Mouse (Mus musculus) megakaryocyte-erythroid progenitor cell, adult 5-6 weeks (primary cell): ENCODE data around the gene Cckbr. TPM values are rescaled to one million over a fixed set of nuclear protein-coding genes. Genes with fewer than 3 reads are reported as not detected.

Experiments used
- ATAC-seq: replicated peaks from 2 replicates; pipeline ENCODE4 v1.8.0; 2016; ENCODE audit warnings: mild to moderate bottlenecking, inconsistent platforms; ENCODE audit not compliant: severe bottlenecking, poor library complexity, low FRiP score, low TSS enrichment
- total RNA-seq, 2 experiments: library from RNA; stranded (forward) in 1 of 2; stranded (reverse) in 1 of 2; fragments of 200-1000, 215-1000 nt in 1 of 2; fragments of >200 nt in 1 of 2; fragmentation: Nextera tagmentation in 1 of 2; gene quantifications; 2 replicates each; pipeline ENCODE4 v1.2.3; 2014 to 2017

The Cckbr gene
- total RNA-seq, 2 experiments from 2014 or later = not detected

DNA sequence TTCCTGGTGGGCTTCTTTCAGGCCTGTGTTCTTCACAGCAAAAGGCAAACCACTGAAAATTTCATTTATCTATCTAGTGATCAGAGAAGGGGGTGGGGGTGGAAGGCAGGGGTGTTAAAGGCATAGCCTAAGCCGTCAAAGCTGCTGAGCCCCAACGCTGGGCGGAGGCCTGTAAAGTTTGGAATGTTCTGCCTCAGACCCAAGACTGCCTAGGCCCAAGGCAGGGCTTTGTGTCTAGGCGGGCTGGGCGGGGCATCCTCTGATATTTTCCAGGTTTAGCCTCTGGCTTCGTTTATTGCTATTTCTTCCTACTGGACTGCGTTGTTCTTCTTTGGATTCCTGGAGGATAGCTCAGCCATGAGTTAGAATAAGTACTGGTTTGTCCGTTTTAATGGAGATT, 56.9 kb downstream of the Cckbr start:
- no peak for ATAC-seq

DNA sequence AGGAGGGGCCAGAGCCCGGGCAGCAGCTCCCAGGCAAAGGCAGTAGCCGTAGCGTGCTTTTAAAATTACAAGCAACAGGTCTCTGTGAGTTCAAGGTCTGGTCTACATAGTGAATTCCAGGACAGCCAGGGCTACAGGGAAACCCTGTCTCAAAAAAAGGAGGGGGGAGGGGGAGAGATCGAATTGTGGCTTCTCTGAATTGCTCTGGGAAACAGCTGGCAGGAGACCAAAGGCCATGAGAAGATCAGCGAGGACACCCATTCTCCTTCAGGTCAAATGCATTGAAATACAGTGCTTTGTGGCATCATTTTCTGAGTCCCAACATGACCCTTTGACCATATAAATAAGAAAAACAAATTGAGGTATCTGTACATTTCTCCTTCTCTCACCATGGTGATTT, 59.5 kb downstream of the Cckbr start:
- ATAC-seq = no peak

DNA sequence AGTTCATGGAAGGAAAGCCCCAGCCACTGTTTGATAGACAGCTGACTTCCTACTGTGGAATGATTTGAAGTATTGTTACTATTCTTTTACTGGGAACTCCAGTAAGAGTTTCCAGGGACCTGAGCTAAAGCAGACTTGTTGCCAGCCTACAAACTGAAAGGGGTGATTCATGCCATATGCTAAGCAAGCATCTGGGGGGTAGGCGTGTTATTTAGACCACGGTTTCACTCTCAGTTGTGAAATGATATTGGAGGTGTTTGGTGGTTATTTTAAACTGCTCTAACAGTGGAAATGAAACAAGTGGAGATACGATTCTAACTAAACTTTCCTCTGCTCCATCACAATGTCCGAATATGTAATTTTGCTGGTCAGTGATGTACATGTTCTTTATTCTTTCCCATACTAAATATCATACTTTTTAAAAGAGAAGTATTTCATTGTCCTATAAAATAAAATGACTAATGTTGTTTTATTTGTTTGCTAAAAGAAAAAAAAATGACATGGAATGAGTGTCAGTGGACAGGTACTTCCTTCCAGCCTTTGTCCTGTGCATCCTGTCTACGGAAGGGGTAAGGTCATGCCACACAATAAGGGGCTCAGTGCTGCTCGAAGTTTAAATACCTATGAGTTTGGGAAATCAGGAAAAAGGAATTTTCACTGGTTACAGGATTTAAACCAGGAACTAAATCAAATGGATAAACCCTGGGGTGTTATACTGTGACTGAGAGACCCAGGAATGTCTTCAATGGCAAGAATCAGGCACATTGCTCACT, 61.8 kb downstream of the Cckbr start:
- ATAC-seq = no peak

DNA sequence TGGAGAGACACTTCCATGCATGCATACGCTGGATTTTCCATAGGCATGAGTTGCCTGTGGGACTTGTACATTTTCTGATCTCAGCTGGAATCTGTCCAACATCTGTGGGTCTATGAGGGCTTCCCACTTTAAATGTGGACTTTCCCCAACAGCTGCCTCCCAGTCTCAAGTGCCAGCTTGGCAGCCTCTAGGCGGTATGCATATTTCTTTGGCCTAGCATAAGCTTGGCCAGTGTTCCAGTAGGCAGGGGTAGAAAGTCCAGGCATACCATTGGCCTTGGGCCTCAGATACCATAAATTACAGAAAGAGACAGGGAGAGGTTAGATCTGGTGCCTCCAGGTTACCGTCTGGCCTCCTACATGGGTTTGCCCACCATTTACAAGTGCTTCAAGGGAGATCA, 72.3 kb downstream of the Cckbr start:
- ATAC-seq = no peak

DNA sequence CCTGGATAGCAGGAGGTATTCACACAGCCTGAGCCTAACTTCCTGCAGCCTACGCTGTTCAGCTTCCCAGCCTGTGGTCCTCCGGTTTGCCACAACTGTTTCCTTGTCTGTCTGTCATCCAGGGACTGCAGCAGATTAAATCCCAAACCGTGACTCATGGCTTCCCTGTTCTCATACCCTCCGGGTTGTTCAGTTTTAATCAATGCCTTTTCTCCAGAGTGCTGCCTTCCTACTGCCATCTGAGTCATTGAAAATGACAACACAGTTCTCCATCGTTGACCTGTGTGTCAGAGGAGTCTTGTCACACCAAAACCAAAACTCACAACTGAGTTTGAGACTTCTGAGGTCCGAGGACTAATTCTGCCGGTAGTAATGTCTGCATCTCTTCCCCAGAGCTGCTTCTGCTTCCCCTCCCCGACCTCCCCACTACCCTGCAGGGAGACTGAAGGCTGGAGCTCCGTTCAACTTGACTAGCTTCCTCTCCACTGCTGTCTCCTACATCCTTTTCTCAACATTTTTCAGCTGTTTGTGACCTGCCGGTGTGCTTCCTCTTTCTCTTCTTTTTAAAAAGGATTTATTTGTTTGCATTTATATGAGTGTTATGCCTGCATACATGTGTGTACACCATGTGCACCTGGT, 73.4 kb downstream of the Cckbr start:
- ATAC-seq = no peak

DNA sequence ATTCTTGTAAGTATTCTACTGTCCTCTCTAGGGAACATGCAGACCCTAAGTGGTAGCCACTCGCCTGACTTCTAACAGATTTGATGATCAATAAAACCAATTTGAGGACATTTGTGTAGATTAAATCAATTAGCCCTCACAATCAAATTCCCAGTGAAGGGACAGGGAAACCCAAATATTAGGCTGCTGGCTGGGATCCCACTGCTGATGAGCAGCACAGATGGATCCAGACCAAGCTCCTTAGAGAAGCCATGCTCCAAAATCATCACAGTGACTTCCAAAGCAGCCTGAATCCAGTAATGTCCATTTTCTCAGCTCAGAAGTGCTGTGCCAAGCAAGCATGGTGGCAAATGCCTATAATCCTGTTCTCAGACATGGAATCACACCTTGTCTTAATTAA, 74.1 kb downstream of the Cckbr start:
- ATAC-seq = no peak

DNA sequence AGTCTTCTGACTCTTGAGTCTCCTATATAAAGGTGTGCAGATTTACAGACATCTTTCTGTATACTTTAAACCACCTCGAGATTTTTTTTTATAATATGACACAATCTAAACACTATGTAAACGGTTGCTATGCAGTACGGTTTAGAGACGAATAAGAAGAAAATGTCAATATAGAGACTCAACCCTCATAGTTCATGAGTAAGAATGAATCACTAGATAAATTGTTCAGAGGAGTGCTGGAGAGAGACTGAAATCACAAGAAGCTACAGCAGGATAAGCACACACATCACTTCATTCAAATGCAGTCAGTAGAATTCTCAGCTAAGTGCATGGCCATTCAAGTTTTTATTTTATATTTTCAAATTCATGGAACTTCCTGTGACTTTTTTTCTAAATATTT, 76.5 kb downstream of the Cckbr start:
- no peak for ATAC-seq

DNA sequence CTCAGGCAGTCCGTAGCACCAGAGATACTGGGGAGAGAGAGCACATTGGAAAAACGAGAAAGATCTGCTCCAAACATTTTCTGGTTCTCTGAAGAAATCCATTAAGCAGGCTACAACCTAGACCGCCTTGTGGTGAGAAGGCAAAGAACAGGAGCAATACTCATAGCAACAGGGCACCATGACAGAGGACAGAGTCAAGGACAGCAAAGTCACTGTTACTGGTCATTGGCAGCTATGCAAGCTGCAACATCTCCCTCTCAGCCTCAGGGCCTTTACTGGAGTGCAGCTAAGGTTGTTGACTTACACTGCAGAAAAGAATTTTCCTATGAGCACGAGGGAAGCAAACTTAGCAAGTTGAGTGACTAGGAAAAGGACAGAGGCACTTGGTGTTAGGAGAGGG, 81.7 kb downstream of the Cckbr start:
- no peak for ATAC-seq

DNA sequence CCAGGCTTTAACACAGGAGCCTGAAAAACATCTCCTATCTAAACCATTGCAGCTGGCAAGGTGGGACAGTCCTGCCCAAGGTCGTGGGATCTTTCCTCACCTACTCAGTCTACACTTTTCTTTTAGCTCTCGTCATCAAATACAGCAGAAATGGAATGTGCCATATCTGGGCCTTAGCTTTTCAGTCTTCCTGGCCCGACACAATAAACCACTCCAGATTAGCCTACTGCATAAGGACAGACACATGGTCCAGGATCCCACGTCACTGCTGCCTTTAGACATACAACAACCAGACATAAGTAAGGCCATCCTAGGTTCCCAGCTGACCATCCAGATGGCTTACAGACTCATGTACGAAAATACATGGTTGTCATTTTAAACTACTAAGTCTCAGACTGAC, 84.6 kb downstream of the Cckbr start:
- ATAC-seq = no peak

DNA sequence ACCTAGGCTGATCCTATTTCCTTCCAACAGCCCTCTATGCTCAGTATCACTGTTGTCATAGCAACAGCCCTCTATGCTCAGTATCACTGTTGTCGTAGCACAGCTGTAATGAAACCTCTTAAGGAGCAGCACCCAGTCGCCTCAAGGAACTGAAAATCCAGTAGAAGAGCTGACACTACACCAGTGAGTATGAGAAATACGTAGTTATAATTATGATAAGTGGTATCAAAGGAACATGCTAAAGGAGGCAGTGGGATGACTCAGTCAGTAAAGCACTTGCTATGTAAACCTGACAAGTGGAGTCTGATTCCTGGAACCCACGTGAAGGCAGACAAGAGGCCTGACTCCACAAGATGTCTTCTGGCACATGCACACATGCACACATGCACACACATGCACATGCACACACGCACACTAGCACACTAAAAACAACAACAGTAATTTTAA, 88.3 kb downstream of the Cckbr start:
- no peak for ATAC-seq

DNA sequence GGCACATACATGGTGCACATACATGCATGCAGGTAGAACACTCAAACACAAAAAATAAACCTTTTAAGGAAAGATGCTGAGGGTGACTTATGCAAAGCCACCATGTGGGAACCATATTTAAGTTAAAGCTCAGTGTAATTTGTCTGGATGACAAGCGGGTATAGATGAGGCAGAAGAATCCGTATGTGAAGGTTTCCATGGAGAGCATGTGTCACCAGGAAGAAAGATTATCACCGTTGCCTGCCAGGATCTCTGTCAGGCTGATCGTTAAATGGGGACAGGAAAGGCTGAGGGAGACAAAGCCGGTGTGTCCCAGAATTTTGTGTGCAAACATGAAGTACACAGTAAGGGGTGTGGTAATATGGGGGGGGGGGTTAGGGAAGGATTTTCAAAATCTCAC, 89.0 kb downstream of the Cckbr start:
- ATAC-seq = no peak

DNA sequence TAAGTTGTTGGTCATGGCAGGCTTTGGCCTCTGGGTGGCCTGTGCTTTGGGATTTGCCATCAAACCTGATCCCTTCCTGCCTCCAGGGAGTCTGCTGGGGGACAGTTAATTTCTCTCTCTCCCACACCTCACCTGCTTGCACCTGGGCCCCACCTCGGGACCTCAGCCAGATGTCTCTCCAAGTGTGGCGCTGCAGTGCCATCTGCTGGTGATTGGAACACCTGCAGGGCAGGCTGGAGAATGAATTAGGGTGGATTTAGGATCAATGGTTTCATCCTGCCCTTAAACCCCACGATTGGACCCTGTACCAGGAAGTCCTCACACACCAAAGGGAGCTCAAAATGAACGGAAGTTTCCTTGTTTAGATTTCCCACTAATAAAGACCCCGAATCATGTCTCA, 89.6 kb downstream of the Cckbr start:
- peak; percentile 95 for ATAC-seq

DNA sequence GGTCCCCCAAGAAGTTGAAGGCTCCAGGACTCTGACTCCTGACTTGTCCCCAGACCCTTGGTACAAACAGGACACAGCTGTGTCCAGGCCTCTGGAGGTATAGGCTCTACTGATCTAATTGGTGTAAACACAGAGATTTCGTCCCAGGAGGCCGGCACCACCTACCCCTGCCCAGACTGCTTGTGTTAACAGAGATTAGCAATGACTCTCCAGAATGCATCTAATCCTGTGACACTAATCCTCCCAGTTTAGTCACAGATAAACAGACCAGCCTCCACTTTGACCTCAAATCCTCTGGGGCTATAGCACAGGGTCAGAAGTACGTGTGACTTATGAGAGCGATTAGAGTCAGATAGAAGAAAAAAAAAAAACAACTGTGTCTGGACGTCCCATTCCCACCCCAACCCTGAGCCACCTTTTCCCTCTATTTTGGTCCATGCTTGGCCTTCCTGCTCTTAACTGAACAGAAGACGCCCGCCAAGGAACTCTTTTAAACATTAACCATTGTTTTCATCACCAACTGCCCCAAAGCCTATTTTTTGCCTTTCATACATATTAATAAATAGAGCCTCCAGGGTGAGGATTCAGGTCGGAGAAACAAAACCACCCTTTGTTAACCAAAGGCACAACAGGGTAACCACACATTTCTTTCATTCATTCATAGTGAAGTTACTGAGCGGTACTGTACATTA, 91.3 kb downstream of the Cckbr start:
- ATAC-seq = no peak

DNA sequence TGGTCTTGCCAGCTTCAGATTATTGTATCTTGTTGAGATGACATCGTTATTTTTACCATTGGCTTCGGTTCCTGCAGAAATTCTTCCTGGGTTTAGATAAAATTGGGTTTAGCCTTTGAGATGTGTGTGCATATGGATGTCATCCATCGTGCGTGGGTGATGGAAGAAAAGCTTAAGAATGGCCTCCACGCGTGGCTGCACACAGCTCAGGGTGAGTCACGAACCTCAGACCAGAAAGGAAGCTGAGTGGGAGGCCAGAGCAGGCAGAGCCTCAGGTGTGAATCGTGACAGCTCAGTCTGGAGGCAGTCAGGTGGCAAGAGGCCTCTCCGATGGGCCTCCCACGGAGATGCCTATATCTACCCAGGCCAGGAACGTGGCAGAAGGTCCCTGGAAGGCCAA, 93.8 kb downstream of the Cckbr start:
- no peak for ATAC-seq

DNA sequence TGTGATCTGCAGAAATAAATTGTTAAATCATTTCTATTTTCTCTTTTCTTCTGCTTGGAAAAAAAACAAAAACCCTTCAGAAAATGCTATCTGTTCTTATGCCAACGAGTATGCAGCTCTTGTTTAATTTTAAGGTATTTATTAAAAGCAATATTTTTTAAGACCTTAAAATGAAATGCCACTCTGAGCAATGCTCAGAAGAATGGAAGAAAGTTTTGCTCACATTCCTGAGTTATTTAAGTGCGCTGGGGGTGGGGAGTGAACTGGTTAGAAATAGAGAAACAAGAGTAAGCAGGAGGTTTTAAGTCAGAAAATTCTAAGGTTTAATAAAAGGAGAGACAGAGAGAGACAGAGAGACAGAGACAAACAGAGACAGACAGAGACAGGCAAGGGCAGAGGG, 94.2 kb downstream of the Cckbr start:
- ATAC-seq = no peak

DNA sequence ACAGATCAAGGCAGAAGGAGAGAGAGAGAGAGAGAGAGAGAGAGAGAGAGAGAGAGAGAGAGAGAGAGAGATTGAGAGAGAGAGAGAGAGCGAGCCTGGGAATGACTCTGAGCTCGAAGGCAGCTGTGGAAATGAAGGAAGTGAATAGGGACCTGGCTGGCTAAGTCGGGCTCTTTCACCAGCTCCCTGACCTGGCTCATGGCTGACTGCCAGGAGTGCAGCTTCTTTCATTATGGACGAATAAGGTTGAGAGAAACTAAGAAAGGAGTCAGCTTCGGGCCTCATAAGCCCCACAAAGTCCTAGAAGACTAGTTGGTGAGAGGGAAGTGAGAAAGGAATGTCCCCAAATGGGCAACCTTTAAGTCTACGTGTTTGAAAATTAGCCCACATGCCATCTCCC, 94.7 kb downstream of the Cckbr start:
- no peak for ATAC-seq

Other genes starting within 250 kb of the Cckbr start
- not detected in 2 replicates for gene Olfr685, start 239.7 kb upstream of the Cckbr start, total RNA-seq (2014; fragmentation: Nextera tagmentation)
- gene Olfr685, start 239.7 kb upstream of the Cckbr start, total RNA-seq (2017) = not detected in 2 replicates
- not detected in 2 replicates for gene Olfr686, start 218.2 kb upstream of the Cckbr start, total RNA-seq (2014; fragmentation: Nextera tagmentation)
- not detected in 2 replicates for gene Olfr686, start 218.2 kb upstream of the Cckbr start, total RNA-seq (2017)
- not detected in 2 replicates for gene Olfr688, start 137.6 kb upstream of the Cckbr start, total RNA-seq (2014; fragmentation: Nextera tagmentation)
- not detected in 2 replicates for gene Olfr688, start 137.6 kb upstream of the Cckbr start, total RNA-seq (2017)
- gene Olfr689, start 114.6 kb upstream of the Cckbr start, total RNA-seq (2014; fragmentation: Nextera tagmentation) = not detected in 2 replicates
- not detected in 2 replicates for gene Olfr689, start 114.6 kb upstream of the Cckbr start, total RNA-seq (2017)
- gene Olfr690, start 91.6 kb upstream of the Cckbr start, total RNA-seq (2014; fragmentation: Nextera tagmentation) = not detected in 2 replicates
- not detected in 2 replicates for gene Olfr690, start 91.6 kb upstream of the Cckbr start, total RNA-seq (2017)
- gene Olfr691, start 83.5 kb upstream of the Cckbr start, total RNA-seq (2014; fragmentation: Nextera tagmentation) = not detected in 2 replicates
- not detected in 2 replicates for gene Olfr691, start 83.5 kb upstream of the Cckbr start, total RNA-seq (2017)
- not detected in 2 replicates for gene Olfr692, start 57.5 kb upstream of the Cckbr start, total RNA-seq (2014; fragmentation: Nextera tagmentation)
- not detected in 2 replicates for gene Olfr692, start 57.5 kb upstream of the Cckbr start, total RNA-seq (2017)
- gene Gm5901, start 50.7 kb upstream of the Cckbr start, total RNA-seq (2014; fragmentation: Nextera tagmentation) = not detected in 2 replicates
- not detected in 2 replicates for gene Gm5901, start 50.7 kb upstream of the Cckbr start, total RNA-seq (2017)
- gene Fam160a2, start 25.7 kb upstream of the Cckbr start, total RNA-seq (2014; fragmentation: Nextera tagmentation) = 24.6 and 31.9 TPM in 2 replicates
- 9.8 and 15.1 TPM in 2 replicates for gene Fam160a2, start 25.7 kb upstream of the Cckbr start, total RNA-seq (2017)
- not detected in 2 replicates for gene Cnga4, start 21.2 kb upstream of the Cckbr start, total RNA-seq (2014; fragmentation: Nextera tagmentation)
- not detected in 2 replicates for gene Cnga4, start 21.2 kb upstream of the Cckbr start, total RNA-seq (2017)
- gene Cavin3, start 56.6 kb downstream of the Cckbr start, total RNA-seq (2014; fragmentation: Nextera tagmentation) = not detected in 2 replicates
- gene Cavin3, start 56.6 kb downstream of the Cckbr start, total RNA-seq (2017) = 0.61 and 0.75 TPM in 2 replicates
- gene Smpd1, start 128.6 kb downstream of the Cckbr start, total RNA-seq (2014; fragmentation: Nextera tagmentation) = 17.5 and 17.6 TPM in 2 replicates
- gene Smpd1, start 128.6 kb downstream of the Cckbr start, total RNA-seq (2017) = 17.1 and 20.1 TPM in 2 replicates
- gene Apbb1, start 155.9 kb downstream of the Cckbr start, total RNA-seq (2014; fragmentation: Nextera tagmentation) = not detected in 2 replicates
- gene Apbb1, start 155.9 kb downstream of the Cckbr start, total RNA-seq (2017) = 0.56 TPM in 1 of 2 replicates, not detected in the other
- not detected in 2 replicates for gene Hpx, start 174.4 kb downstream of the Cckbr start, total RNA-seq (2014; fragmentation: Nextera tagmentation)
- not detected in 2 replicates for gene Hpx, start 174.4 kb downstream of the Cckbr start, total RNA-seq (2017)
- 12.0 and 13.4 TPM in 2 replicates for gene Trim3, start 207.8 kb downstream of the Cckbr start, total RNA-seq (2014; fragmentation: Nextera tagmentation)
- gene Trim3, start 207.8 kb downstream of the Cckbr start, total RNA-seq (2017) = 0.84 and 3.5 TPM in 2 replicates
- 61.3 and 68.5 TPM in 2 replicates for gene Timm10b, start 214.3 kb downstream of the Cckbr start, total RNA-seq (2014; fragmentation: Nextera tagmentation)
- 56.7 and 98.8 TPM in 2 replicates for gene Timm10b, start 214.3 kb downstream of the Cckbr start, total RNA-seq (2017)
- 32.1 and 35.3 TPM in 2 replicates for gene Arfip2, start 214.7 kb downstream of the Cckbr start, total RNA-seq (2014; fragmentation: Nextera tagmentation)
- gene Arfip2, start 214.7 kb downstream of the Cckbr start, total RNA-seq (2017) = 58.9 and 67.3 TPM in 2 replicates
- gene Gm45799, start 214.8 kb downstream of the Cckbr start, total RNA-seq (2014; fragmentation: Nextera tagmentation) = 0.15 and 6.2 TPM in 2 replicates
- gene Gm45799, start 214.8 kb downstream of the Cckbr start, total RNA-seq (2017) = 5.2 TPM in 1 of 2 replicates, not detected in the other
- 0.47 and 0.90 TPM in 2 replicates for gene Dnhd1, start 225.1 kb downstream of the Cckbr start, total RNA-seq (2014; fragmentation: Nextera tagmentation)
- gene Dnhd1, start 225.1 kb downstream of the Cckbr start, total RNA-seq (2017) = 0.19 and 0.76 TPM in 2 replicates